Mouse (Mus musculus) liver, embryonic 14.5 days (tissue): ENCODE measurements around the gene Sspn.

ENCODE experiments used
- CTCF ChIP-seq: IDR thresholded peaks from 2 replicates; pipeline ENCODE4 v1.5.1; 2016; ENCODE audit warnings: antibody characterized with exemption, low read depth, control low read depth
- EP300 ChIP-seq: IDR thresholded peaks from 2 replicates; pipeline ENCODE4 v1.6.1; 2016; ENCODE audit warnings: antibody characterized with exemption, low read depth

GRCm38 (mm10) chr6:145968821-145969220, 37.4 kb downstream of the Sspn start:
- TF ChIP-seq CTCF = no peak
- no peak for TF ChIP-seq EP300
